Mouse (Mus musculus) kidney, adult 2 months (tissue): ENCODE data around the gene Dusp1. TPM values are rescaled to one million over a fixed set of nuclear protein-coding genes. Genes with fewer than 3 reads are reported as not detected.

ENCODE experiments used
- DNase-seq: peaks from one replicate; pipeline ENCODE4 v3.0.0; 2021
- H3K27ac ChIP-seq: fragments of 200-500 bp; 2 replicates; pipeline ENCODE4 v1.5.1; 2012; ENCODE audit warnings: low read depth, low read length, control low read depth, inconsistent platforms; ENCODE audit not compliant: insufficient read depth
- H3K27me3 ChIP-seq: fragments of 200-500 bp; replicated peaks from 2 replicates; pipeline ENCODE4 v1.6.1; 2012; ENCODE audit warnings: mild to moderate bottlenecking, moderate library complexity, low read length, inconsistent platforms; ENCODE audit not compliant: control insufficient read depth, insufficient read depth
- H3K36me3 ChIP-seq: fragments of 200-500 bp; 2 replicates; pipeline ENCODE4 v1.6.1; 2012; ENCODE audit warnings: mild to moderate bottlenecking, moderate library complexity, low read length, inconsistent platforms; ENCODE audit not compliant: control insufficient read depth, insufficient read depth
- H3K4me1 ChIP-seq: fragments of 200-500 bp; 2 replicates; pipeline ENCODE4 v1.6.1; 2011; ENCODE audit warnings: low read length; ENCODE audit not compliant: control insufficient read depth, insufficient read depth
- H3K4me3 ChIP-seq: fragments of 200-500 bp; 2 replicates; pipeline ENCODE4 v1.5.1; 2011; ENCODE audit warnings: mild to moderate bottlenecking, low read depth, low read length, control low read depth; ENCODE audit not compliant: insufficient read depth
- CTCF ChIP-seq: fragments of 200-500 bp; conservative IDR thresholded peaks from 2 replicates; pipeline ENCODE4 v1.5.1; 2011; ENCODE audit warnings: low read depth, mild to moderate bottlenecking, control low read depth, low read length, moderate library complexity, mixed read lengths; ENCODE audit not compliant: insufficient read depth, insufficient read length
- POLR2A ChIP-seq: fragments of 200-500 bp; IDR thresholded peaks from one replicate; pipeline ENCODE4 v1.6.1; 2011; ENCODE audit warnings: low read depth, low read length, control low read depth
- WGBS: fragments of 180-500 bp; shearing (Covaris S2); methylation state at CpG from one replicate; pipeline ENCODE4 v1.1.7; 2018; 5-methylcytosine and 5-hydroxymethylcytosine counted together
- polyA plus RNA-seq: library from polyadenylated mRNA; depleted of rRNA; stranded (reverse); fragments of >200 nt; gene quantifications from 2 replicates; pipeline ENCODE4 v1.2.3, GENCODE M21; 2012

Gene Dusp1
- polyA plus RNA-seq, 1 experiment = 52.4 TPM

- H3K4me1 ChIP-seq = peaks cover 26% of the 10 kb centered on the region
- H3K4me3 ChIP-seq = no peak overlapping the region
- peak overlapping the region; percentile 62 for H3K27ac ChIP-seq
- no peaks in the 10 kb centered on the region for H3K36me3 ChIP-seq
- DNase-seq = peak; percentile 77
- WGBS = 20% methylated on average over 7 of the region's 7 CpGs
- no peaks in the 10 kb centered on the region for H3K27me3 ChIP-seq
- TF ChIP-seq POLR2A = no peak
- TF ChIP-seq CTCF = no peak
Observed at GRCm38 (mm10) chr17:26596168-26596658, 34.3 kb upstream of the Dusp1 start.

GRCm38 (mm10) chr17:26595448-26596167, 33.7 kb upstream of the Dusp1 start:
- DNase-seq = peak; percentile 74
- peak overlapping the region; percentile 62 for H3K27ac ChIP-seq
- no peak overlapping the region for H3K4me3 ChIP-seq
- no peak for TF ChIP-seq POLR2A
- no peak for TF ChIP-seq CTCF
- no peaks in the 10 kb centered on the region for H3K27me3 ChIP-seq
- no peaks in the 10 kb centered on the region for H3K36me3 ChIP-seq
- 19% methylated on average over 7 of the region's 7 CpGs for WGBS
- H3K4me1 ChIP-seq = peaks cover 24% of the 10 kb centered on the region

GRCm38 (mm10) chr17:26594958-26595357, 33.0 kb upstream of the Dusp1 start:
- Histone ChIP-seq H3K4me3 (no peak overlapping the region), H3K36me3 (no peaks in the 10 kb centered on the region), H3K27ac (peak overlapping the region; percentile 62), H3K4me1 (peaks cover 24% of the 10 kb centered on the region), H3K27me3 (no peaks in the 10 kb centered on the region)
- no peak for DNase-seq
- 70% methylated on average over 7 of the region's 7 CpGs for WGBS
- TF ChIP-seq POLR2A = no peak
- no peak for TF ChIP-seq CTCF

GRCm38 (mm10) chr17:26594171-26594570, 32.2 kb upstream of the Dusp1 start:
- Histone ChIP-seq H3K36me3 (no peaks in the 10 kb centered on the region), H3K27me3 (no peaks in the 10 kb centered on the region), H3K27ac (no peak overlapping the region), H3K4me1 (peaks cover 24% of the 10 kb centered on the region), H3K4me3 (no peak overlapping the region)
- no peak for DNase-seq
- no peak for TF ChIP-seq POLR2A
- no peak for TF ChIP-seq CTCF
- 80% methylated on average over 7 of the region's 7 CpGs for WGBS

GRCm38 (mm10) chr17:26593199-26593598, 31.3 kb upstream of the Dusp1 start:
- Histone ChIP-seq H3K4me1 (peaks cover 24% of the 10 kb centered on the region), H3K36me3 (no peaks in the 10 kb centered on the region), H3K27me3 (no peaks in the 10 kb centered on the region), H3K27ac (no peak overlapping the region), H3K4me3 (no peak overlapping the region)
- TF ChIP-seq POLR2A = no peak
- no peak for TF ChIP-seq CTCF
- WGBS = 94% methylated on average over 5 of the region's 5 CpGs
- no peak for DNase-seq

GRCm38 (mm10) chr17:26592510-26592909, 30.6 kb upstream of the Dusp1 start:
- no peak for DNase-seq

GRCm38 (mm10) chr17:26587961-26588487, 26.1 kb upstream of the Dusp1 start:
- DNase-seq = no peak
- TF ChIP-seq CTCF = no peak
- TF ChIP-seq POLR2A = no peak
- no peak overlapping the region for H3K4me3 ChIP-seq
- no peaks in the 10 kb centered on the region for H3K36me3 ChIP-seq
- 91% methylated on average over 12 of the region's 12 CpGs for WGBS
- H3K27me3 ChIP-seq = no peaks in the 10 kb centered on the region
- H3K27ac ChIP-seq = no peak overlapping the region
- peaks cover 23% of the 10 kb centered on the region for H3K4me1 ChIP-seq

More at GRCm38 (mm10) chr17:26592510-26592909, 30.6 kb upstream of the Dusp1 start:
- no peak for TF ChIP-seq CTCF
- peaks cover 24% of the 10 kb centered on the region for H3K4me1 ChIP-seq
- no peak overlapping the region for H3K27ac ChIP-seq
- H3K36me3 ChIP-seq = no peaks in the 10 kb centered on the region
- H3K27me3 ChIP-seq = no peaks in the 10 kb centered on the region
- WGBS = 87% methylated on average over 4 of the region's 4 CpGs
- H3K4me3 ChIP-seq = no peak overlapping the region
